ENCODE assay signal across 27 mouse cellular contexts in the genomic region with DNA sequence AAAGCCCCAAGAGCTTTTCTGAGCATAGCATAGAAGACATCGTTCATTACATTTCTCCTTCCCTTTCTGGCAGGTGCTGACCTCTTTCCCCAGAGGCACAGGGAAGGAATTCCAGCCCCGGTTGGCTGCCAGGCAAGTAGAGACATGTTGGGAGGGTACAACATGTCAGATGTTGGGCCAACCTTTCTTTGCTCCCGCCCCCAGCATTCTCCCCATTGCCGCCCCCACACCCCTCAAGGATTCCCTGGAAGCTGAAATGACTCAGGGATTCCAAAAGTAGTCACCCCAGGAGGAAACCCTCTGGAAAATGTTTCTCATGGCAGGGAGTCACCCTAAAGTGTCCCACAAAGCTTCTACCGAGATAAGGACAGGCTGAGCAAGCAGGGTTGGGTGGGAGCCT. TPM values are rescaled to one million over a fixed set of nuclear protein-coding genes. Genes with fewer than 3 reads are reported as not detected.
DNase-seq lines count a peak whose midpoint lies in the region; ATAC-seq lines count a peak whose summit lies in the region.
"Had no signal": no experiment of that assay in that cellular context is flagged by ENCODE, and none has a peak within 500 bp of the region (broad histone marks: within the 10 kb centered on the region; RNA-seq: fewer than 3 reads in every experiment).

No protein-coding gene starts in this region.

- no peak overlapping the region for H3K9ac ChIP-seq in midbrain, embryonic 13.5 days (replicated peaks)
- H3K9ac ChIP-seq: embryonic facial prominence, embryonic 13.5 days; heart, embryonic 12.5 days; hindbrain, embryonic 15.5 days; liver, embryonic 14.5 days; midbrain, embryonic 15.5 days had no signal

- no peaks in the 10 kb centered on the region for H3K36me3 ChIP-seq in midbrain, embryonic 10.5 days
- H3K36me3 ChIP-seq in midbrain, embryonic 13.5 days, result no peaks in the 10 kb centered on the region
- H3K36me3 ChIP-seq in limb, embryonic 10.5 days, result no peaks in the 10 kb centered on the region
- H3K36me3 ChIP-seq: embryonic facial prominence, embryonic 13.5 days; heart, embryonic 12.5 days; hindbrain, embryonic 15.5 days; midbrain, embryonic 15.5 days had no signal

- H3K27ac ChIP-seq in midbrain, embryonic 10.5 days (replicated peaks), result 0 out of 2 replicates have a peak overlapping the region, but pooled peaks have one; percentile 50
- H3K27ac ChIP-seq in midbrain, embryonic 13.5 days, result no peak overlapping the region
- H3K27ac ChIP-seq in limb, embryonic 10.5 days, result peak overlapping the region; percentile 42; the same call in 1 of the 2 replicates
- H3K27ac ChIP-seq: embryonic facial prominence, embryonic 13.5 days; hindbrain, embryonic 15.5 days; liver, embryonic 14.5 days; macrophage; midbrain, embryonic 15.5 days had no signal

- H3K4me3 ChIP-seq in midbrain, embryonic 10.5 days, result no peak overlapping the region
- no peak overlapping the region for H3K4me3 ChIP-seq in midbrain, embryonic 13.5 days (replicated peaks)
- no peak overlapping the region for H3K4me3 ChIP-seq in limb, embryonic 10.5 days
- H3K4me3 ChIP-seq: embryonic facial prominence, embryonic 13.5 days; heart, embryonic 12.5 days; hindbrain, embryonic 15.5 days; midbrain, embryonic 15.5 days had no signal

- no peak for DNase-seq in midbrain, embryonic 10.5 days (ENCODE audit: low spot score)
- peak; percentile 68 for DNase-seq in brain, adult 2 months (ENCODE audit: low read depth, low spot score)
- DNase-seq in limb, embryonic 10.5 days (ENCODE audit: low spot score), result no peak
- no peak for DNase-seq in embryo, embryonic 10.5 days (ENCODE audit: low spot score)
- no peak for DNase-seq in retina, postnatal 1 day
- DNase-seq in neural tube, embryonic 10.5 days (ENCODE audit: extremely low spot score, low spot score), result no peak
- DNase-seq: adrenal gland, adult 2 months; cerebellum, adult 11 months; cerebellum, adult 9-10 months; embryo, embryonic 11 days; gastrocnemius, postnatal 25 days; kidney, adult 11 months; kidney, postnatal 14 days; liver; lung, adult 2 months had no signal

- peaks cover 61% of the 10 kb centered on the region for H3K4me1 ChIP-seq in midbrain, embryonic 10.5 days
- peaks cover 38% of the 10 kb centered on the region for H3K4me1 ChIP-seq in midbrain, embryonic 13.5 days (replicated peaks)
- H3K4me1 ChIP-seq in limb, embryonic 10.5 days, result peaks cover 57% of the 10 kb centered on the region

- peaks cover 15% of the 10 kb centered on the region for H3K27me3 ChIP-seq in midbrain, embryonic 10.5 days (ENCODE audit: low read depth, poor library complexity, severe bottlenecking)
- H3K27me3 ChIP-seq in midbrain, embryonic 13.5 days, result no peaks in the 10 kb centered on the region
- peaks cover 4% of the 10 kb centered on the region; the same call in 1 of the 2 replicates for H3K27me3 ChIP-seq in limb, embryonic 10.5 days (ENCODE audit: low read depth, poor library complexity, severe bottlenecking)
- H3K27me3 ChIP-seq: embryonic facial prominence, embryonic 13.5 days; hindbrain, embryonic 15.5 days; midbrain, embryonic 15.5 days had no signal

- no peaks in the 10 kb centered on the region for H3K9me3 ChIP-seq in midbrain, embryonic 10.5 days (replicated peaks)
- no peaks in the 10 kb centered on the region for H3K9me3 ChIP-seq in midbrain, embryonic 13.5 days
- H3K9me3 ChIP-seq in limb, embryonic 10.5 days (replicated peaks), result no peaks in the 10 kb centered on the region
- H3K9me3 ChIP-seq: embryonic facial prominence, embryonic 13.5 days; heart, embryonic 12.5 days; hindbrain, embryonic 15.5 days; midbrain, embryonic 15.5 days had no signal

- ATAC-seq in midbrain, embryonic 13.5 days, result no peak
- ATAC-seq: CD4-positive, CD25-positive, alpha-beta regulatory T cell, adult 4 months; forebrain, embryonic 14.5 days; inflammation-experienced regulatory T-cells, adult 6 months; midbrain, embryonic 15.5 days had no signal

- H3K4me2 ChIP-seq in midbrain, embryonic 13.5 days (replicated peaks), result no peak overlapping the region
- H3K4me2 ChIP-seq: embryonic facial prominence, embryonic 13.5 days; heart, embryonic 12.5 days; hindbrain, embryonic 15.5 days; midbrain, embryonic 15.5 days had no signal

- 83% methylated on average over 5 of the region's 5 CpGs for WGBS in midbrain, embryonic 10.5 days
- WGBS in midbrain, embryonic 13.5 days, result 84% methylated on average over 5 of the region's 5 CpGs
- WGBS in limb, embryonic 10.5 days, result 80% methylated on average over 5 of the region's 5 CpGs

RNA-seq across cellular contexts. Expression of gene Il25, which starts 2.7 kb away (rescaled TPM):
- not detected in 2 replicates for polyA plus RNA-seq in midbrain, embryonic 10.5 days (2016; fragmentation: Nextera tagmentation; extraction: Ambion mirVana)
- polyA plus RNA-seq in midbrain, embryonic 13.5 days (2015; fragmentation: Nextera tagmentation; extraction: Ambion mirVana), result 0.15 and 0.19 TPM in 2 replicates
- polyA plus RNA-seq in limb, embryonic 10.5 days (2016; fragmentation: Nextera tagmentation; extraction: Ambion mirVana), result 0.14 TPM in 1 of 2 replicates, not detected in the other
- polyA plus RNA-seq: CD4-positive, CD25-positive, alpha-beta regulatory T cell, adult 4 months; embryonic facial prominence, embryonic 13.5 days; heart, embryonic 12.5 days; inflammation-experienced regulatory T-cells, adult 6 months; kidney, embryonic 14.5 days; liver, embryonic 14.5 days; lung, adult 2 months; macrophage; neural tube, embryonic 11.5 days had no signal

RNA-seq across cellular contexts. Expression of gene Efs, which starts 3.9 kb away (rescaled TPM):
- polyA plus RNA-seq in midbrain, embryonic 10.5 days (2016; fragmentation: Nextera tagmentation; extraction: Ambion mirVana), result 42.5 and 42.8 TPM in 2 replicates
- 18.0 and 21.6 TPM in 2 replicates for polyA plus RNA-seq in midbrain, embryonic 13.5 days (2015; fragmentation: Nextera tagmentation; extraction: Ambion mirVana)
- polyA plus RNA-seq in limb, embryonic 10.5 days (2016; fragmentation: Nextera tagmentation; extraction: Ambion mirVana), result 40.2 and 53.4 TPM in 2 replicates
- polyA plus RNA-seq: CD4-positive, CD25-positive, alpha-beta regulatory T cell, adult 4 months; inflammation-experienced regulatory T-cells, adult 6 months; macrophage had no signal

RNA-seq across cellular contexts. Expression of gene Cmtm5, which starts 6.3 kb away (rescaled TPM):
- polyA plus RNA-seq in midbrain, embryonic 10.5 days (2016; fragmentation: Nextera tagmentation; extraction: Ambion mirVana), result 0.17 and 0.31 TPM in 2 replicates
- 1.9 and 2.0 TPM in 2 replicates for polyA plus RNA-seq in midbrain, embryonic 13.5 days (2015; fragmentation: Nextera tagmentation; extraction: Ambion mirVana)
- 0.38 and 1.2 TPM in 2 replicates for polyA plus RNA-seq in limb, embryonic 10.5 days (2016; fragmentation: Nextera tagmentation; extraction: Ambion mirVana)
- polyA plus RNA-seq: CD4-positive, CD25-positive, alpha-beta regulatory T cell, adult 4 months; inflammation-experienced regulatory T-cells, adult 6 months; macrophage had no signal

RNA-seq across cellular contexts. Expression of gene Slc22a17, which starts 16.9 kb away (rescaled TPM):
- polyA plus RNA-seq in midbrain, embryonic 10.5 days (2016; fragmentation: Nextera tagmentation; extraction: Ambion mirVana), result 42.0 and 52.0 TPM in 2 replicates
- 119 and 158 TPM in 2 replicates for polyA plus RNA-seq in midbrain, embryonic 13.5 days (2015; fragmentation: Nextera tagmentation; extraction: Ambion mirVana)
- 31.2 and 52.7 TPM in 2 replicates for polyA plus RNA-seq in limb, embryonic 10.5 days (2016; fragmentation: Nextera tagmentation; extraction: Ambion mirVana)
- polyA plus RNA-seq: macrophage had no signal

RNA-seq across cellular contexts. Expression of gene Myh6, which starts 36.9 kb away (rescaled TPM):
- polyA plus RNA-seq in midbrain, embryonic 10.5 days (2016; fragmentation: Nextera tagmentation; extraction: Ambion mirVana), result 0.40 and 0.68 TPM in 2 replicates
- 0.75 and 1.3 TPM in 2 replicates for polyA plus RNA-seq in midbrain, embryonic 13.5 days (2015; fragmentation: Nextera tagmentation; extraction: Ambion mirVana)
- polyA plus RNA-seq in limb, embryonic 10.5 days (2016; fragmentation: Nextera tagmentation; extraction: Ambion mirVana), result 1.5 and 2.3 TPM in 2 replicates
- polyA plus RNA-seq: adrenal gland, adult 2 months; CD4-positive, CD25-positive, alpha-beta regulatory T cell, adult 4 months; inflammation-experienced regulatory T-cells, adult 6 months; macrophage had no signal
